Comparison of ENCODE assay signal across 28 mouse cellular contexts in the genomic region with DNA sequence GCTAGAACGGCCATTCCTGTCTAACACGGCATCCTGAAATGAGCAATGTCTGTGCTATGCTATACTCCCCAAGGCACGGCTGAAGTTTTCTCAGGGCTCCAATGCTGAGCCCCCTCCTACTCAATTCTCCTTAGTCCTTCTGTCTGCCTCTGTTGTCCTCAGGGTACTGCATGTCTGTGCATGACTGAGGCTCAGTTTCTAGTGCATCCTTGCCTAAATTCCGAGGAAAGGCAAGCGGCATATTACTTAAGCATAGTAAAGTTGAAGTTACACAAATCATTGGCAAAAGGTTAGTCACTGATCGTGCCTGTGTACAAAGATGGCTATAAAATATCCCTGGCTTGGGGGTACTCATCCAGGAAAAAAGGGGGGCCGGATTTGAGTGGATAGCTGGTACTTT. TPM values are rescaled to one million over a fixed set of nuclear protein-coding genes. Genes with fewer than 3 reads are reported as not detected.
DNase-seq lines count a peak whose midpoint lies in the region; ATAC-seq lines count a peak whose summit lies in the region.
"Had no signal": no experiment of that assay in that cellular context is flagged by ENCODE, and none has a peak within 500 bp of the region (broad histone marks: within the 10 kb centered on the region; RNA-seq: fewer than 3 reads in every experiment).

No protein-coding gene starts in this region.

- H3K9ac ChIP-seq in neural tube, embryonic 15.5 days (replicated peaks), result 0 out of 2 replicates have a peak overlapping the region, but pooled peaks have one; percentile 14
- H3K9ac ChIP-seq: forebrain, embryonic 13.5 days; heart, embryonic 13.5 days; hindbrain, embryonic 14.5 days had no signal

- peaks cover 18% of the 10 kb centered on the region for H3K4me1 ChIP-seq in neural tube, embryonic 15.5 days

- no peaks in the 10 kb centered on the region for H3K9me3 ChIP-seq in neural tube, embryonic 15.5 days (replicated peaks)
- H3K9me3 ChIP-seq: forebrain, embryonic 13.5 days; G1E; heart, embryonic 10.5 days; heart, embryonic 13.5 days had no signal

- no peak for ATAC-seq in neural tube, embryonic 15.5 days (ENCODE audit: low FRiP score)
- ATAC-seq: forebrain, embryonic 13.5 days; forebrain, embryonic 16.5 days; hindbrain, postnatal 0 days; inflammation-experienced regulatory T-cells, adult 6 months; intestine, embryonic 16.5 days; Patski had no signal

- DNase-seq in heart, adult 11 months, result peak; percentile 28
- no peak for DNase-seq in heart, adult 18-20 months
- DNase-seq in neural tube, embryonic 10.5 days (ENCODE audit: extremely low spot score, low spot score), result no peak
- peak; percentile 100 for DNase-seq in gonadal fat pad, adult 2 months (ENCODE audit: low read depth)
- no peak for DNase-seq in urinary bladder, postnatal 14 days (ENCODE audit: low spot score)
- DNase-seq: adrenal gland, postnatal 10 days; adrenal gland, postnatal 36 days; B cell, adult 2 months; cerebellum, adult 11 months; cerebellum, adult 2 months; cerebellum, adult 9-11 months; cerebellum, postnatal 25 days; gastrocnemius, postnatal 10 days; gastrocnemius, postnatal 36 days; heart, adult 2 months; heart, postnatal 14 days; heart, postnatal 4 days had no signal

- 47% methylated on average over 7 of the region's 7 CpGs for WGBS in neural tube, embryonic 15.5 days

- H3K4me3 ChIP-seq in neural tube, embryonic 15.5 days (replicated peaks), result no peak overlapping the region
- H3K4me3 ChIP-seq: forebrain, embryonic 13.5 days; heart, adult 2 months; heart, embryonic 10.5 days; heart, embryonic 13.5 days had no signal

- H3K36me3 ChIP-seq in neural tube, embryonic 15.5 days, result no peaks in the 10 kb centered on the region
- H3K36me3 ChIP-seq: heart, embryonic 10.5 days; heart, embryonic 13.5 days had no signal

- no peak overlapping the region for H3K4me2 ChIP-seq in neural tube, embryonic 15.5 days
- H3K4me2 ChIP-seq: forebrain, embryonic 13.5 days; heart, embryonic 13.5 days; hindbrain, embryonic 14.5 days had no signal

- peaks cover 3% of the 10 kb centered on the region; the same call in 1 of the 2 replicates for H3K27me3 ChIP-seq in neural tube, embryonic 15.5 days (replicated peaks)
- H3K27me3 ChIP-seq: forebrain, embryonic 13.5 days; heart, embryonic 13.5 days; Patski had no signal

- no peak overlapping the region for H3K27ac ChIP-seq in neural tube, embryonic 15.5 days (replicated peaks)
- H3K27ac ChIP-seq: forebrain, embryonic 13.5 days; heart, adult 2 months; heart, embryonic 10.5 days; heart, embryonic 13.5 days; hindbrain, embryonic 14.5 days; hindbrain, postnatal 0 days had no signal

RNA-seq across cellular contexts. Expression of a gene that starts 6.4 kb away (rescaled TPM):
- 1 to 10 TPM; 2.1 to 2.2 TPM for total RNA-seq in heart, adult 18-20 months (2021)
- 70.8 and 91.9 TPM in 2 replicates for polyA plus RNA-seq in neural tube, embryonic 15.5 days (2015; fragmentation: Nextera tagmentation; extraction: Ambion mirVana)
- polyA plus RNA-seq in gonadal fat pad, adult 2 months (2012; rRNA removed), result 1.9 and 2.8 TPM in 2 replicates

RNA-seq across cellular contexts. Expression of a gene that starts 12.8 kb away (rescaled TPM):
- 10 to 100 TPM; 12.7 to 14.2 TPM for total RNA-seq in heart, adult 18-20 months (2021)
- 7.6 and 8.1 TPM in 2 replicates for polyA plus RNA-seq in neural tube, embryonic 15.5 days (2015; fragmentation: Nextera tagmentation; extraction: Ambion mirVana)
- polyA plus RNA-seq in gonadal fat pad, adult 2 months (2012; rRNA removed), result 5.4 and 6.3 TPM in 2 replicates

Comparison
In these comparisons a context has a peak if more than half of its experiments do, and no peak if none do; other contexts are left out.
1. DNase-seq: peak in heart, adult 11 months (single experiment) and gonadal fat pad, adult 2 months (single experiment); none in heart, adult 18-20 months (0 of 2), neural tube, embryonic 10.5 days (single experiment) and urinary bladder, postnatal 14 days (single experiment).
2. RNA of a gene that starts 6.4 kb away (polyA plus RNA-seq): 70.8 to 91.9 TPM in neural tube, embryonic 15.5 days; 1.9 to 2.8 TPM in gonadal fat pad, adult 2 months; every median in the first group is over 10 times any median in the second.